Mouse (Mus musculus) testis, postnatal 10 days (tissue): ENCODE measurements at regions not wholly inside any gene's neighbourhood (a gene's known extent, or its start where the extent isn't known, plus 50 kb on each side); places are given as distances from the start of the nearest gene placed in this dataset.

Experiments
- DNase-seq: peaks from one replicate; pipeline ENCODE4 v3.0.0; 2021; ENCODE audit warnings: low spot score

DNA sequence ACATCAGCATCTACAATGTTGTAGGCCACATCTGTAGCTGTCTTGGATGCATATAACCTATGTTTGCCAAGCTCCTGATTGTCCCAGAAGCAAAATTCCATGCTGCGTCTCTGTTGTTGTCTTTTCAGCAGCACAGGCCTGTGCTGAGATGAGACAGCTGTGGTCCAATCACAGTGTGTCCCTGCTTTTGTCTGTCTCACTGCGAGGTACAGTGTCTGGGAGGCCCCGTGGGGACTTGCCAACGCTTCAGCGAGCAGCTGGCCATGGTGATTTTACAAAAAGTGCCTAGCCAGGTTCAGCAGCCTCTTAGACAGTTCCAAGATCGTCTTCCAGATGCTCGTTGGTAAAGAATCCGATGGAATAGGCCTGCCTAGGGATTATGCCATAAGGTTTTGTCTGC, 114.6 kb upstream of the Mkln1 start:
- DNase-seq: no peak

DNA sequence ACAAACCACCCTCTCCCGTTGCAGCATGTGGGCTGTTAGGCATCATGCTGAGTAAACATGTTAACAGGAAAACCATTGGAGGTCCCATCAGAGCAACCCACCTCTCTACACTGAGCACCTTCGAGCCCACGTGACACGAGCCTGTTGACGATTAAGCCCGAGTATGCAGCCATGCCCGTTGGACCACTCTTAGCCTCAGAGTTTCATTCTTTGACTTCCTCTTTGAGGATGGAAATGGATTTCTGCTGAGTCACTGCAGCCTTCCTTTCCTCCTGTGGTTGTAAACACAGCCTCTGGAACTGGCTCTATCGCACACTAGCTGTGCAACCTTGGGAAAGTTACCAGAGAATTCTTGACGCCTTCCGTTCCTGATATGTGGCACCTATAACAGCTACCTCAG, 114.1 kb upstream of the Mkln1 start:
- DNase-seq: no peak

DNA sequence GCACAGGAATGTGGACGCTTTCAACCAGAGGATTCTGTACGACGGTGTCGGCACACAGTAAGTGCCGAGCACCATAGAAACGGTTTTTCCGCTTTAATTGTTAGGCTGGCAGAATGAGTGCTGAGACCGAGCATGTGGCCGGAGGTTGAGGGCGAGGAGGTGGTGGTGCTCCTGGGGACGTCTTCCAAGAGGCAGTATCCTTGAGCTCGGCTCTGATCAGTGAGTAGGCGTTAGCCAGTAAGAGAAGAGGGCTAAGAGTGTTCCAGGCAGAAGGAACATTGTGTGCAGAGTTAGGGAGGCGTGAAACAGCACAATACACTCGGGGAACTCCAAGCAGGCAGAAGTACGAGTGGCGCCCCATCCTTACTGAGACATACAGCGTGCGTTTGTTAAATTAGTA, 113.5 kb upstream of the Mkln1 start:
- DNase-seq: no peak

DNA sequence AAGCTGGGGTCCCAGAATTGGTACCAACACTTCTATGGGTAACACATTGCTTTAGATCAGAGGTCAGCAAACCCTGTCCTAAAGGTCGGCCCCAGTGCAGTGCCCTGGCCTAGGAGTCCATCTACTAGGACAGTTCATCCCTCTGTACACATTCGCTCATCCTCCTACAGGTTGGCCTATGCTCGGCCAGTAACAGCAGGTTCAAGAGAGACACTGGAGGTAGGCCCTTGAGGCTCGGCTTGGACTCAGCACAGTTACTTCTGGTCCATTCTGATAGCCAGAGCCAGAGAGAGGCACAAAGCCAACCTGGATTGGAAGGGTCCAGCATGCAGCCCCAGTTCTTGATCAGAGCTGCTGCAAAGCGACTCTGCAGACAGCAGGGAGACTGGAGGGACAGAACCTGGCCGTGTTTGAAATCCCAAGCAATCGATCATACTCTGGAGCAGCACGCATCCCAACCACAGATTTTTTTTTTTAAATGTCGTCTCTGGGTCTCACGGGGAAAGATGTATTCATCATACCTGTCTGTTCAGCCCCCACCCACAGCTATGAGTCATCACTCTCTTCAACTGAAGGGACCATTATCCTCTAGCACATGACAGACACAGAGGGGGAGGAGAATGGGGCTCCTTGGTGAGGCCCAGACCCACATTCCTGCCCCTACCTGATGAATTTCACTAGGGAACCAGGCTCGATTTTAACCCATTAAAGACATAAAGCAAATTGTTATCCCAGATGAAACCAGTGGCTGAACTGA, 112.4 kb upstream of the Mkln1 start:
- no peak for DNase-seq

DNA sequence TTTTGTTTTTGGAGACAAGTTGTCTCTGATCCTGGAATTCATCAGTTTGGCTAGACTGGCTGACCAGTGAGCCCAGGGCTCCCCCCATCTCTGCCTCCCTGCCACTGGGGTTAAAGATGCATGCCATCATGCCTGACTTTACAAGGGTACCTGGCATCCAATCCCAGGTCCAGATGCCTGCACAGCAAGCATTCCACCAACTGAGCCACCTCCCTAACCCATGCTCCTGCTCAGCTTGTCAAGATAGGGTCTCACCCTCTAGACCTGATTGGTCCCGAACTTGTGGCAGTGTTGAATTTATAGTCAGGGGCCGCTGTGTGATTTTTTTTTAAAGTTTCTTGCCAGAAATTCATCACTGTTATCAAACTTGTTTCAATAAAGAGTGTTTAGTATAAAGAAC, 111.4 kb upstream of the Mkln1 start:
- DNase-seq: no peak

DNA sequence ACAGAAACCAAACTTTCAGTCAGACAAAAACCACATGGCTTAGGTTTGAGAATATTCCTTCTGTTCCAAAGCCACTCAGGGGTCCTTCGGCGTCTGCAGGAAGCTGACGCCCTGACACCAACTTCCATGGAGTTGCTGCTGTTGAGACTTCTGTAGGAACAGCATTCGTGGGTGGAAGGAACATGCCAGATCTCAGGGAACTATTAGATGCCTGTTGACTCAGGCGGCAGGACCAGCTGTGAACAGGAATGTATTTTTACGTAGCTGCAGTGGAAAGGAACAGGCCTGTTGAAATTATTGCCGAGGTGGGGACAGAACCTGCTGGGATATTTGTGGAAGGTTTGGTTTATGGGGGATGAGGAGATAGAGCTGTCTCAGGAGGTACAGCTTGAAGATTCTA, 110.8 kb upstream of the Mkln1 start:
- DNase-seq: no peak

DNA sequence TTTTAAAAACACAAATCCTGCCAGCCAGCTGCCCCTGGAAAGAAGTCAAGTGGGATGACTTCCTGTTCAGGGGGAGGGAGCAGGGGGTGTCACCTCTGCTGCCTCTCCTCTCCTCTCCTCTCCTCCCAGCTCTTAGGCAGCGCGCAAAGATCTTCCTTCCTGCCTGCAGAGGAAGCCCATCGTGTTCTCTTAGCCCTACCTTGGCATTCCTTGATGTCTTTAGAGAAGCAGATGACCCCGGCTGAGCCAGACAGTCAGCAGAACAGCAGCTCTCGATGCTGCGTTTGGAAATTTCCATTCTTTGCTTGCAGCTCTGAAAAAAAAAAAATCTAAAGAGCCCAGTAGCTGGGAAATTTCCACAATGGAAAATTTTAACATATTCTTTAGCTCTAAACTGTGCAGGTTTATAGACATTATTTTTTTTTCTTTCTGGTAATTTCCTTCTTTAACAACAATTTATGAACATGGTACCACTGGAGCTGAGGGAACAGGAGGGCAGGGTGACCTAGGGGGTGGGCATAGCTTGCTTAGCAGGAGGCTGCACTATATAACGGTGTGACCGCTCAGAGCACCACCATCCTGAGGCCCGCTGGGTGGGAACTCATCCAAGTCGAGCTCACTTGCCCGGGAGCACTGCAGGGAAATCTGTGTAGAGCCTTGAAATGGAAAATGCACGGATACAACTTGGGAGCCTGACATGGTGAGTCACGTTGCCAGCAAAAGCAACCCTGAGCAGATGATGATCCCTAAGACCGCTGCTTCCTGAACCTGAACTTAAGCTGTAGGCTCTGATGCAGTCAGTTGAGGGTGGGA, 109.9 kb upstream of the Mkln1 start:
- DNase-seq: no peak

DNA sequence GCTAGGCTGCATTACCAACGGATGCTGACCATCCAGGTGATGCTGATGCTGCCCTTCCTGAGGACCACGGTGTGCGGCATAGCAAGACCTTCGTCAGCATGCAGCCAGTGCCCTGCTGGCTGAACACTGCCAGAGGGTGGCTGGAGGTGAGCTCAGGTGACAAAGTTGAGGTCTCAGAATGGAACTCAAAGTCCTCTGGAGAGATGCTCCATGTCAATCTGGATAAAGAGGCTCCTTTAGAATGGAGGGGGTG, 109.4 kb upstream of the Mkln1 start:
- no peak for DNase-seq

DNA sequence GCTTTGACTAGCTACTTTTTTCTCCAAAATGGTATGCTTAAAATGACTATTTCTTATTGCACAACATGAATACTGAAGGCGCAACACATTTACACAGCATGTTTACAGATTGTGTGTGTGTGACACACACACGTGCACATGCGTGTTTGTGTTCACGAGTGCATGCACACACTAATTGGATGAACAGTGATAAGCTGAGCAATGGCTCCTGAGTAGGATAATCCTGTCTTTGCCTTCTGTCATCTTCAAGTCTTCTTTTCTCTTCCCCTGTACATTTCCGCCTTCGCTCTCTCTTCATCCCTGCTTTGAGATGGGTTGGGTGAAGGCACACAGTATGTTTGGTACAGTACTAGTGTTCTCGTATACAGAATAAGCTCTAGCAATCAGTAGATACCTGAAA, 106.5 kb upstream of the Mkln1 start:
- DNase-seq: no peak

DNA sequence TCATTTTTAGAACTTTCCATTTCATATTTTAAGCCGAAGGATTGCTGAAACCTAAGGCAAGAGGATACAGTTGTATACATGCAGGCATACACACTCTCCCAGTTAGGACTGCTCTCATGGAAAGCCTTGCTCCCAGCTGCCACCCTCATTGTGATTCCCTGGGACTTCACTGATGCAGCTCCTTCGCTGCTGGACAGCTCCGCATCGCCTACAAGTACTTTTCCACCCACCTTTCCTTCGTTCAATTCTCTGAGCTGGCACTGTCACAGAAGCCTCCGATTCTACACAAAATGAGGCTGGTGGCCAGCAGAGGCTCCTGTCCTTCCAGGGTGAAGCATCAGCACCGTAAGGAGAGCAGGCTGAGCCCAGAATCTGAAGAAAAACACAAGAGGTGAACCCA, 105.5 kb upstream of the Mkln1 start:
- no peak for DNase-seq

DNA sequence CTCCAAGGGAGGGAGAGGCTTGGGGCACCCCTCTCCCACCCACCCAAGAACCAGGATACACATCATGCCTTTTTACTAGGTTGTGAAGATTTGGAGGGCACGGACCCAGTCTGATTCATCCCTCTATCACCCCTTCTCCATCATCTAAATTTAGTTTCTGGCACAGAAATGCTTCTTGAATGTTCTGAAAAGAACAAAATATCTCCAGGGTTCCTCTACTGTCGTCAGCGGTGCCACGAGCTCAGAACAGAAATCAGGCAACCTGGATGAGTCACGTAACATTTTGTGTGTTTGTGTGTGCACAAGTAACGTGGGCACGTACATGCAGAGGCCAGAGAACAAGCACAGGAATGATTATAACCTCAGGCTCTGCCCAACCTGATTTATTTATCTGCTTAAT, 99.1 kb upstream of the Mkln1 start:
- no peak for DNase-seq

DNA sequence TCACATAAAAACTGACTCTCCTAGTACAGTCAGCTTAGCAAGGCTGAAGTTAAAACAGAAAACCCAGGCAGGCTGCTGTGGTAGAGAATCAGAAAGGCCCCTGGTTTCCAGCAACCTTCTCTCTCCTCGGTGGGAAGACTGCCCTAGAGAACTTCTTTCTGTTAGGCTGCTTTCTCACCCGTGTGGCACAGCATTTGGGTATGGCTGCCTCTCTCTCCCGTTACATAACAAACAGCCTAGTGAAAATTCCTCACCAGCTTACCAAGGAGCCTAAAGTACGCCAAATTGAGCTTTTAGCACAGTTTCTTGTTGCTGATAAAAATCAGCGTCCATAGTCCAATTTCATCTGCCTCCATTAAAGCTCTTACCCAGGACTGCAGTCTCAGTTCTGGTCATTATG, 92.8 kb upstream of the Mkln1 start:
- DNase-seq: no peak

DNA sequence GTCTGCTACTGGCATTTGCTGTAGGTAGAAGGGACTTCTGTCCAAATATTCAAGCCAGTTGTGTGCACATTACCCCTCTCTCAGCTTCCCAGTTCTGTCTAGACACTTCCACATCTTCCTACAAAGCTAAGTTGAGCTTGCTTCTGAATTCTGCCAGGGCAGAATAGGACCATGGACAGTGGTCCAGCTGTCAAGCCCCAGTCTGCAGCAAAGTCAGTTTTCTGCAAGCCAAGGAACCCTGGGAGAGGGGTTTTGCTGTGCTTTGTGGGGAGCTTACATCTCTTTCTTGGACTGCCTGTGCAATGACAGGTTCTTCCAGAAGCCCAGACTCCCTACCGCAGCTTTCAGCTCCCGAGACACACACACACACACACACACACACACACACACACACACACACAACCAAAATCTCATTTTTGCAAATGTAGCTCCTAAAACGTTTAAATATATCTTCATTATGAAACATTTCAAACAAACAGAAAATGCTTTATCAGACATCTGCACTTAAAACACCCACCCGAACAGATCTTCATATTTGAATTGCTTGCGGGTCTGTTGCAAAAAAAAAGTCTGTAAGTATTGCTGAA, 91.4 kb upstream of the Mkln1 start:
- DNase-seq: peak; percentile 52

DNA sequence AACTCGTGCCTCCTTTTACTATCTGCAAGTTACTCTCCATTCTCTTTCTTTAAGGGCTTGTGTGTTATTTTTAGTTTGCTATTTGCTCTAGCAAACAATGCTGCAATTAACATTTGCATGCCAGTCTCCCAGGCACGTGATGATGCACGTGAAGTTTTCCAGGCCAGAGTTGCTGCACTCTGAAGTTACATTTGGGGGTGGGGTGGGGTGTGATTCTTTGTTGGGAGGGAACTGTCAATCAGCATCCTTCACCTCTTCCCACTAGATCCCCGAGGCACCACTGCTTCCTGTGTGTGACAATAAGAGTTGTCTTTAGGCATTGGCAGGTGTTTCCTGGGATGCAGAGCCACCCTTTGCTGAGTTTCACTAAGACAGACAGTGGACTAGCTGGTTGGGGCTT, 90.6 kb upstream of the Mkln1 start:
- DNase-seq: no peak

DNA sequence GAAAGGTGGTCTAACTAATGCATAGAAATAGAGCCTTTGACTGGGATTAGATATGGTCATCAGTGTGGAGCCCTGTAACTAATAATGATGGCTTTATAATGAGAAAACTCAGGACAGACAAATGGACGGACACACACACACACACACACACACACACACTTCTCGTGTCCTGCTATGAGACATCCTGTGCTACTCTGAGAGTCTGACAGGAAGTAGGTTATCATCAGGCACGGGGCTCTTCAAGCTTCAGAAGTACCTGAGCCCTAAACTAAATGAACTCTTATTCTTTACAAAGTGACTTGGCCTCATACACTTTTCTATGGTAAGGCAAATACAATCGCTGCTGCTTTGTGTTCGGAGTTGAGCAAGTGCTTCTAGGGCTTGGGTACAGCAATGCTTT, 87.9 kb upstream of the Mkln1 start:
- no peak for DNase-seq

DNA sequence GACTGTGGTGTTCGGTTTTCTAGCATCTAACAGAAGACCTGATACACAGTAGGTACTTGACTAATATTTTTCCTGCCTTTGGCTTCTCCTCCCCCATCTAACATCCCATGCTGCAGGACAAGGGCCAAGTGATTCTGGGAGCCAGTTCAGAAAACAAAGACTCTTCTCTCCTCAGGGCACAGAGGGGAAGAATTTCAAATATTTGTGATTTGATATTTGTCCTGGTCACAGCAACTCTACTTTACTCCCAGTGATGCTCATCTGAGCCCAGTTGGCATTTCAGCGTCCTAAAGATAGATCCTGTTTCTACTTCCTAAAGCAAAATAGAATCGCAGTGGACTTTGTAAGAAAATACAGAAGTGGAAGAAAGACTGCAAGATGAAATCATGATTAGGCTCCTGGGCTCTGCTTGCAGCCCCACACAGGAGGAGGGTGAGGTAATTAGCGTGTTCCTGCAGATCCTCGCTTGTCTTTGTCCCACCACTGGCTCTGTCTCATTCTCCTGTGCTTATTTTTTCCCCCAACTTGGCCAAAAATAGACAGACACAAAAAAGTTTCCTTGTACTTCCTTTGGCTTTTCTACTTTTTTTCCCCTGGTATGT, 84.6 kb upstream of the Mkln1 start:
- no peak for DNase-seq

DNA sequence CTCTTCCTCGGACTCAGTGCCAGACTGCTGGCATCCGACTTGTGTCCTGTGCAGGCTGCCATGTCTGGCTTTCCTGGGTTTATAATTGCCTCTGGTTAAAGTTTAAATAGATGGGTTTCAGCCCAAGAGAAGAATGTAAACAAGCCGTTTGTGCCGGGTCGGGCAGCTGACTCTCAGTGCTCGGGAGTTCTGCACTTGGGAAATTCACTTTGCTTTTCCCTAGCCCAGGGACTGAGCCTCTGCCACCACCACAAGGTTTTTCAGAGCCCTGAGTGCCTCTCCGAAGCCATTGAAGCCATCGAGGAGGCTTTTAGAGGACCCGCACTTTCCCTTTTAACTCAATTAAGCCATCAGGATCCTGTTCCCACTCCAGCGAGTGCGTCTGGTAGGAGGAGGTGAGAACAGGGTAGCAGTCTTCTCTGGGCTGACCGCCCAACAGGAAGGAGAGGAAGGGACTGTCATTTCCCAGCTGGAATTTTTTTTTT, 80.8 kb upstream of the Mkln1 start:
- no peak for DNase-seq

DNA sequence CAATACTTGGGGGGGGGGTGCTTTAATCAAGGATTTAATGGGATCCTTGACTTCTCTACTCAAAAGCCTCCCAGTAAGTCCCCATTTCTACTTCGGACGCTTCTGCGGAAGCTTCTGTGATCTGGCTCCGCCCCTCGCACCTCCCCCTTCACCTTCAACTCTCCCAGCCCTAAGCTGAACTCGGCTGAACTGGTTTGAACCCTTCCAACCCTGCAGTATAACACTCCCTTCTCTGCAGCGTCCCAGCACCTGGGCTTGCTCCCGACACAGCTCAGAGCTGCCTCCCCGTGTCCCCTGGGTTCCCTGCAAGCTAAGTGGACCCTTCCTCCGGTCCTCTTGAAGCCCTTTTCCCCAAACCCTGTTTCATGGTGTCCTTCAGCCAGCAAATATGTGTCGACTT, 80.0 kb upstream of the Mkln1 start:
- peak; percentile 63 for DNase-seq

DNA sequence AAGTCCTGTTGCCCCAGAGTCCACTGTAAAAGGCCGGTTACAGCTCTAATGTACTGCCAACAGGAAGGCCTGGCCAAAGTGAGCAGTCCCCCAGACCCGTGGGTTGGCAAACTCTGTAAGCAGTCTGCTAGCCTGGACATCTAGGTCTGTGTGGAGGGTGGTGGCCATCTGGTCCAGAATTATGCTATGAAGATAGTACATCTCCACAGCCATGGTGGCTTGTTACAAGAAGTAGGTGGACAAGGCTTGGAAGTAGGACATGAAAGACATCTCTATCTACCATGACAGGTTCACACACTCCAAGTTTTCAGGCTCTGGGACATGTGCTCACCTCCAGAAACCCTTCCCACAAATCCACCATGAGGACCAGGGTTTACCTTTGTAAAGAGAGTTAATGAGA, 79.1 kb upstream of the Mkln1 start:
- DNase-seq: no peak

DNA sequence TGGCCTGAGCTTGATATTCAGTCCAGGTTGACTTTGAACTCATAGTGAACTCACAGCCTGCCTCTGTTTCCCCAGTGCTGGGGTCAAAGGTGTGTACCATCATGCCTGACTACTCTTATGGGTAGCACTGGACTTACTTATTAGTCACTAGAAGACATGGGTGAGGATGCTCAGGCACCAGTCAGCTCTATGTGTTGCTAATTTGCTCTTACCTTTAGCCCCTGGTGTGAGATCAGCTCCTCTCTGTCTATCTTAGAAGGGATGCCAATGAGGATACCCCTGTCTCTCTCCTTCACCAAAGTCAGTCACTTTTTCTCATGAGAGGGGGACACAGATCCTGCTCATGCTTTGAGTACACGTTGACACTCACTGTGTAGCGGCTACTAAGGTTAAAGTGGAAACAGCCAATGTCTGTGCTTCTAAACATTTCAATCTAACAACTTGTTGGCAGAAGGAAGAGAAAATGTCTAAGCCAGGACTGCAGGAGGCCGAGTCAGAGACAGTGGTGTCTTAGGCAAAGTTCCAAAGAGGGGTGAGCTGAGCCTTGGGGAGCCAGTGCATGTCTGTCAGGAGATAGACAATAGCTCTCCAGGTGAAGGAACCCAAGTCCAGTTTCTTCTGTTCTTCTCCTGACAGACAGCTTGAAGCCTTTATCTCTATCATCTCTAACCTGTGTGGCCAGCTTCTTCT, 78.2 kb upstream of the Mkln1 start:
- DNase-seq: no peak

DNA sequence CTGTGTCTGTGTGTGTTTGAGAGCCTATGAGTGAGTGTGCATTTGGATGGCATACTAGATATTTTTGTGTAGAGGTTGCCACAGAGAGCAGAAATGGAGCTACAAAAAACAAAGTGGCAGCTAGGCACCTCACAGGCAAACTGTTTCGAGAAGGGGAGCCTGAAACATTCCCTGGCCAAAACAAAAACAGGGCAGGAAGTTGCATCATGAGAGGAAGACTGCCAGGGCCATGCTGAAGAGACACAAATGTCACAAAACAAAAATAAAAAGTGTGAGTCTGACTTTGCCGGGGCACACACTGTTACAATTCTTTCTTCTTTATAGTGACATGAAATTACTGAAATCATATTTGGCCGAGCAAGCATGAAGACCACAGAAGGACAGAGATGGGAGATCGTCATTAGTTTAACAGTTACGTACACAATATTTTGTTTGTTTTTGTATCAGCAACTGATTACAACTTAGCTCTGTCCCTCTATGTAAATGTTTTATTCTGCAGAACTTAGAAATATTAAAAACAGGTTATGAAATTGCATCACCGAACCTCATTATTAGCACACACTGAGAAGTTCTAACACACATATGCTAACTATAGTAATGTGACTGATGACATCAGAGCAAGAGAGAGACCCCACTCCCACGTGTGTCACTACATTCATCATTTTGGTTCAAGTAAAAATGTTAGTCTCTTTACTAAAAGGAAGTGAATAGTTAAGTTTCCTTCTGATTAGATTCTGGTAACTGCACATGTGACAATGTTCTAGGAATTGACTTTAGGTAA, 77.3 kb upstream of the Mkln1 start:
- DNase-seq: no peak

DNA sequence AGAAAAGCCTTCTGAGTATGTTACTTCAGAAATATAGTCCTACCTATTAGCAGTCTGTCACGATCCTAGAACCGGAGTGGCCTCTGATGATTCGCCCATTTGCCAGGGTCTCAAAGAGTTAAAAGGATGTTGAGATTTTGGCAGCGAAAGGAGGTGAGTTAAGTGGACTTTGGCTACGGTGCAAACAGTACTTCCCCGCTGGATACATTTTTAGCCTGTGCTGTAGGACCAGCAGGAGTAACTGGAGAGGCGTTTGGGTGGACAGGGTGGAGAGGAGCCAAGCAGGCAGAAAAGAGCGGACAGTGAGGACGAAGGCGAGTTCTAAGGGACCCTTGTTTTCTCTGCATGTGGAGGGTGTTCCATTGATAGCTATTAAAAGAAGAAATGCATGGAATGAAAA, 76.6 kb upstream of the Mkln1 start:
- DNase-seq: no peak
